Mouse (Mus musculus) MEL (cell line): Measurements from ENCODE around the gene Dnajc15. TPM values are rescaled to one million over a fixed set of nuclear protein-coding genes. Genes with fewer than 3 reads are reported as not detected.

Experiments
- DNase-seq: peaks from one replicate; pipeline ENCODE4 v3.0.0; 2011; ENCODE audit warnings: low read depth, low spot score
- H3K27ac ChIP-seq: 2 replicates; pipeline ENCODE4 v1.5.1; 2012; ENCODE audit warnings: low read depth, mild to moderate bottlenecking, control low read depth, low read length, moderate library complexity; ENCODE audit not compliant: control insufficient read depth
- H3K27me3 ChIP-seq, 2 experiments: fragments of 150-350 bp in 1 of 2; sonication (generic) in 1 of 2; 2 replicates each; pipeline ENCODE4 v1.6.1; 2012; ENCODE audit warnings: low read length in 2 of 2, mild to moderate bottlenecking in 2 of 2, improper control_type of control experiment in 1 of 2, moderate library complexity in 1 of 2; ENCODE audit not compliant: insufficient read depth in 2 of 2, control insufficient read depth in 1 of 2
- H3K36me3 ChIP-seq, 2 experiments: 2 replicates each; pipeline ENCODE4 v1.6.1; 2012 to 2014; ENCODE audit warnings: low read length in 2 of 2, improper control_type of control experiment in 1 of 2, inconsistent platforms in 1 of 2, mild to moderate bottlenecking in 1 of 2; ENCODE audit not compliant: insufficient read depth in 2 of 2, control insufficient read depth in 1 of 2
- H3K4me1 ChIP-seq, 2 experiments: fragments of 150-350 bp in 1 of 2; sonication (generic) in 1 of 2; 2 replicates each; pipeline ENCODE4 v1.6.1; 2012; ENCODE audit warnings: low read length in 2 of 2, improper control_type of control experiment in 1 of 2, mild to moderate bottlenecking in 1 of 2; ENCODE audit not compliant: insufficient read depth in 2 of 2, control insufficient read depth in 1 of 2
- H3K4me3 ChIP-seq, 2 experiments: fragments of 150-350 bp in 1 of 2; sonication (generic) in 1 of 2; 2 replicates each; pipeline ENCODE4 v1.5.1; 2012; ENCODE audit warnings: low read depth in 2 of 2, low read length in 2 of 2, mild to moderate bottlenecking in 2 of 2, moderate library complexity in 2 of 2, control low read depth in 1 of 2, improper control_type of control experiment in 1 of 2; ENCODE audit not compliant: control insufficient read depth in 1 of 2, insufficient read depth in 1 of 2
- H3K79me2 ChIP-seq: 2 replicates; pipeline ENCODE4 v1.6.1; 2012; ENCODE audit warnings: mild to moderate bottlenecking, low read length, moderate library complexity; ENCODE audit not compliant: control insufficient read depth, poor library complexity, insufficient read depth
- H3K9ac ChIP-seq: 2 replicates; pipeline ENCODE4 v1.6.1; 2012; ENCODE audit warnings: low read depth, mild to moderate bottlenecking, control low read depth, low read length, moderate library complexity; ENCODE audit not compliant: control insufficient read depth, poor library complexity, severe bottlenecking
- H3K9me3 ChIP-seq: fragments of 150-350 bp; sonication (generic); replicated peaks from 2 replicates; pipeline ENCODE4 v1.6.1; 2012; ENCODE audit warnings: mild to moderate bottlenecking, low read length, improper control_type of control experiment, moderate library complexity; ENCODE audit not compliant: insufficient read depth
- CHD1 ChIP-seq: IDR thresholded peaks from 2 replicates; pipeline ENCODE4 v1.6.1; 2012; ENCODE audit warnings: low read depth, mild to moderate bottlenecking, inconsistent platforms, low read length, improper control_type of control experiment
- CHD2 ChIP-seq: IDR thresholded peaks from 2 replicates; pipeline ENCODE4 v1.6.1; 2011; ENCODE audit warnings: low read length, improper control_type of control experiment
- CTCF ChIP-seq, 3 experiments: IDR thresholded peaks in 2 of 3; conservative IDR thresholded peaks in 1 of 3; 2 replicates each; pipeline ENCODE4 v1.5.1; 2011 to 2012; ENCODE audit warnings: low read length in 3 of 3, low read depth in 2 of 3, mild to moderate bottlenecking in 2 of 3, improper control_type of control experiment in 1 of 3, inconsistent platforms in 1 of 3, mixed read lengths in 1 of 3, moderate library complexity in 1 of 3; ENCODE audit not compliant: control insufficient read depth in 1 of 3, insufficient read depth in 1 of 3, poor library complexity in 1 of 3, severe bottlenecking in 1 of 3
- E2F4 ChIP-seq: IDR thresholded peaks from 2 replicates; pipeline ENCODE4 v1.6.1; 2011; ENCODE audit warnings: low read depth, low read length, improper control_type of control experiment, borderline replicate concordance
- ETS1 ChIP-seq: IDR thresholded peaks from 2 replicates; pipeline ENCODE4 v1.6.1; 2012; ENCODE audit warnings: low read depth, mild to moderate bottlenecking, inconsistent platforms, low read length, improper control_type of control experiment, moderate library complexity
- GABPA ChIP-seq: IDR thresholded peaks from 2 replicates; pipeline ENCODE4 v1.6.1; 2012; ENCODE audit warnings: low read depth, mild to moderate bottlenecking, inconsistent platforms, low read length, improper control_type of control experiment, moderate library complexity
- JUND ChIP-seq: IDR thresholded peaks from 2 replicates; pipeline ENCODE4 v1.6.1; 2011; ENCODE audit warnings: low read depth, mild to moderate bottlenecking, improper control_type of control experiment, low read length
- MAX ChIP-seq: IDR thresholded peaks from 2 replicates; pipeline ENCODE4 v1.6.1; 2011; ENCODE audit warnings: low read length, improper control_type of control experiment
- MAZ ChIP-seq: IDR thresholded peaks from 2 replicates; pipeline ENCODE4 v1.6.1; 2012; ENCODE audit warnings: low read depth, mild to moderate bottlenecking, inconsistent platforms, low read length, improper control_type of control experiment
- MYB ChIP-seq: IDR thresholded peaks from 2 replicates; pipeline ENCODE4 v1.6.1; 2011; ENCODE audit warnings: mild to moderate bottlenecking, low read depth, low read length, improper control_type of control experiment
- MYC ChIP-seq: IDR thresholded peaks from 2 replicates; pipeline ENCODE4 v1.6.1; 2011; ENCODE audit warnings: low read depth, mild to moderate bottlenecking, low read length, improper control_type of control experiment, moderate library complexity
- NELFE ChIP-seq: IDR thresholded peaks from 2 replicates; pipeline ENCODE4 v1.6.1; 2011; ENCODE audit warnings: low read depth, low read length, improper control_type of control experiment
- POLR2A ChIP-seq, 2 experiments: IDR thresholded peaks; 2 replicates each; pipeline ENCODE4 v1.6.1; 2011 to 2012; ENCODE audit warnings: low read length in 2 of 2, mild to moderate bottlenecking in 2 of 2, control low read depth in 1 of 2, improper control_type of control experiment in 1 of 2, low read depth in 1 of 2, moderate library complexity in 1 of 2; ENCODE audit not compliant: control insufficient read depth in 1 of 2, insufficient read depth in 1 of 2, poor library complexity in 1 of 2
- POLR2AphosphoS2 ChIP-seq: IDR thresholded peaks from 2 replicates; pipeline ENCODE4 v1.6.1; 2011; ENCODE audit warnings: low read length, improper control_type of control experiment
- POLR2AphosphoS5 ChIP-seq: IDR thresholded peaks from 2 replicates; pipeline ENCODE4 v1.6.1; 2012; ENCODE audit warnings: low read depth, borderline replicate concordance, mild to moderate bottlenecking, inconsistent platforms, low read length, moderate library complexity, mixed read lengths
- RCOR1 ChIP-seq: IDR thresholded peaks from 2 replicates; pipeline ENCODE4 v1.6.1; 2012; ENCODE audit warnings: low read depth, mild to moderate bottlenecking, inconsistent platforms, low read length, improper control_type of control experiment
- SIN3A ChIP-seq: IDR thresholded peaks from 2 replicates; pipeline ENCODE4 v1.6.1; 2012; ENCODE audit warnings: low read length, improper control_type of control experiment, inconsistent platforms
- TCF12 ChIP-seq: IDR thresholded peaks from 2 replicates; pipeline ENCODE4 v1.6.1; 2014; ENCODE audit warnings: low read depth, mild to moderate bottlenecking, inconsistent platforms, low read length, improper control_type of control experiment, moderate library complexity
- UBTF ChIP-seq: IDR thresholded peaks from 2 replicates; pipeline ENCODE4 v1.6.1; 2012; ENCODE audit warnings: low read depth, mild to moderate bottlenecking, inconsistent platforms, low read length, improper control_type of control experiment, moderate library complexity, borderline replicate concordance; ENCODE audit not compliant: insufficient read depth
- USF1 ChIP-seq: IDR thresholded peaks from 2 replicates; pipeline ENCODE4 v1.6.1; 2014; ENCODE audit warnings: low read depth, mild to moderate bottlenecking, inconsistent platforms, low read length, improper control_type of control experiment, moderate library complexity
- USF2 ChIP-seq, 2 experiments: IDR thresholded peaks; 2 replicates each; pipeline ENCODE4 v1.6.1; 2011 to 2012; ENCODE audit warnings: improper control_type of control experiment in 2 of 2, low read length in 2 of 2, borderline replicate concordance in 1 of 2, inconsistent platforms in 1 of 2, low read depth in 1 of 2, mild to moderate bottlenecking in 1 of 2; ENCODE audit not compliant: insufficient read depth in 1 of 2
- ZC3H11A ChIP-seq: IDR thresholded peaks from 2 replicates; pipeline ENCODE4 v1.6.1; 2012; ENCODE audit warnings: low read depth, mild to moderate bottlenecking, inconsistent platforms, low read length, improper control_type of control experiment
- ZNF384 ChIP-seq: IDR thresholded peaks from 2 replicates; pipeline ENCODE4 v1.6.1; 2012; ENCODE audit warnings: low read depth, mild to moderate bottlenecking, inconsistent platforms, low read length, improper control_type of control experiment
- polyA plus RNA-seq, 2 experiments: library from polyadenylated mRNA; stranded (reverse) in 1 of 2; unstranded in 1 of 2; fragments of >175 nt in 1 of 2; fragments of >200 nt in 1 of 2; gene quantifications; 2 replicates each; pipeline versions ENCODE4 v1.2.1 to v1.2.4; 2012; ENCODE audit warnings: low replicate concordance in 2 of 2, low read depth in 1 of 2; ENCODE audit not compliant: insufficient read length in 2 of 2, insufficient read depth in 1 of 2, missing spikeins in 1 of 2
- total RNA-seq: library from RNA; depleted of rRNA; stranded (reverse); fragments of 300-350 nt; gene quantifications from 2 replicates; pipeline ENCODE4 v1.2.3, GENCODE M21; 2012

Dnajc15 gene
- total and polyA plus RNA-seq, 3 experiments: not detected

- Histone ChIP-seq H3K36me3 (no peaks in the 10 kb centered on the region), H3K9ac (no peak overlapping the region), H3K79me2 (no peaks in the 10 kb centered on the region), H3K4me1 (no peaks in the 10 kb centered on the region), H3K9me3 (no peaks in the 10 kb centered on the region), H3K27ac (no peak overlapping the region), H3K4me3 (no peak overlapping the region), H3K27me3 (no peaks in the 10 kb centered on the region)
- DNase-seq: no peak
- no peak for TF ChIP-seq GABPA
- no peak for TF ChIP-seq ZC3H11A
- no peak for TF ChIP-seq POLR2AphosphoS5
- TF ChIP-seq E2F4: no peak
- no peak for TF ChIP-seq ETS1
- no peak for TF ChIP-seq CHD1
- no peak for TF ChIP-seq POLR2AphosphoS2
- TF ChIP-seq MYB: no peak
- TF ChIP-seq RCOR1: no peak
- no peak for TF ChIP-seq CTCF (IDR thresholded peaks at IDR 0.05 in 2 of 3, conservative IDR thresholded peaks at IDR 0.05 in 1 of 3; ENCODE audit: control insufficient read depth in 1 of 3, insufficient read depth in 1 of 3, low read depth in 2 of 3, low read length in 3 of 3, poor library complexity in 1 of 3, severe bottlenecking in 1 of 3)
- TF ChIP-seq MAX: no peak
- TF ChIP-seq CHD2: no peak
- TF ChIP-seq MYC: no peak
- TF ChIP-seq USF2 (IDR thresholded peaks at IDR 0.05; ENCODE audit: borderline replicate concordance in 1 of 2, insufficient read depth in 1 of 2, low read depth in 1 of 2, low read length in 2 of 2): no peak
- TF ChIP-seq TCF12: no peak
- no peak for TF ChIP-seq MAZ
Measured at GRCm38 (mm10) chr14:77864510-77864909, 10.4 kb downstream of the Dnajc15 start.

DNA sequence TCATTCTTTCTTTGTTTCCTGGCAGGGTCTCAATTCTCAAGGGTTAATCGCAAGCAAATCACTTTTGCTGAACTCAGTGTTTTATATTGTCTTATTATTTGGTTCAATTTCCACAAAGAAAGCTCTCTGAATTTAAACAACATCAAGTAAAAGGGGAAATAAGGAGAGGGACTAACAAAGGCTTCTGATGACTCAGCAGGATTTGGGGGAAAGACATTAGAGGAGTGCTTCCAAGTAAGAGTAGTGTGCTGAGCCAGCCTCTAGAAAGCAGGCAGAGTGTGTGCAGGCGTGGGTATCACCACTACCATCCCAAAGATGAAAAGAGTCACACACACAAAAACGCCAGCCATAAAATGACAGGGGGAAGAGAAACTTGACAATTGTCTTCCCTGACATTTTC, 10.9 kb downstream of the Dnajc15 start:
- H3K36me3 ChIP-seq: no peaks in the 10 kb centered on the region
- H3K27me3 ChIP-seq: no peaks in the 10 kb centered on the region
- no peak overlapping the region for H3K27ac ChIP-seq
- no peaks in the 10 kb centered on the region for H3K79me2 ChIP-seq
- no peak for DNase-seq
- TF ChIP-seq NELFE: no peak
- TF ChIP-seq POLR2A (IDR thresholded peaks at IDR 0.05; ENCODE audit: control insufficient read depth in 1 of 2, insufficient read depth in 1 of 2, low read depth in 1 of 2, low read length in 2 of 2, poor library complexity in 1 of 2): no peak
- TF ChIP-seq ZNF384: no peak
- TF ChIP-seq SIN3A: no peak
- TF ChIP-seq CTCF (IDR thresholded peaks at IDR 0.05 in 2 of 3, conservative IDR thresholded peaks at IDR 0.05 in 1 of 3; ENCODE audit: control insufficient read depth in 1 of 3, insufficient read depth in 1 of 3, low read depth in 2 of 3, low read length in 3 of 3, poor library complexity in 1 of 3, severe bottlenecking in 1 of 3): no peak
- no peak for TF ChIP-seq POLR2AphosphoS5
- TF ChIP-seq JUND: no peak
- no peak for TF ChIP-seq UBTF
- no peak for TF ChIP-seq USF1
- TF ChIP-seq RCOR1: no peak
- H3K9ac ChIP-seq: no peak overlapping the region
- no peak overlapping the region for H3K4me3 ChIP-seq
- no peaks in the 10 kb centered on the region for H3K9me3 ChIP-seq
- no peaks in the 10 kb centered on the region for H3K4me1 ChIP-seq
